Mouse (Mus musculus) olfactory bulb, adult 2 months (tissue): ENCODE results near the gene Cacna1c.

ENCODE experiments used
- CTCF ChIP-seq: fragments of 200-500 bp; IDR thresholded peaks from 2 replicates; pipeline ENCODE4 v1.5.1; 2012; ENCODE audit warnings: low read depth, mild to moderate bottlenecking, low read length, moderate library complexity; ENCODE audit not compliant: insufficient read depth
- POLR2A ChIP-seq: fragments of 200-500 bp; IDR thresholded peaks from 2 replicates; pipeline ENCODE4 v1.6.1; 2012; ENCODE audit warnings: mild to moderate bottlenecking, low read depth, low read length, moderate library complexity; ENCODE audit not compliant: insufficient read depth

GRCm38 (mm10) chr6:118707066-118707465 is 489.2 kb downstream of the Cacna1c start:
- TF ChIP-seq CTCF, result no peak
- no peak for TF ChIP-seq POLR2A
